Mouse (Mus musculus): Measurements from ENCODE around the gene Prg2. TPM values are rescaled to one million over a fixed set of nuclear protein-coding genes. Genes with fewer than 3 reads are reported as not detected.

The Prg2 gene
- polyA plus RNA-seq, 1 experiment from 2014 or later: not detected

GRCm38 (mm10) chr2:85004341-85004740, 24.1 kb downstream of the Prg2 start:
- POLR2A ChIA-PET: no interaction called here
- no peak for TF ChIP-seq CTCF (IDR thresholded peaks at IDR 0.05)
- H3K27me3 ChIP-seq: peaks cover 3% of the 10 kb centered on the region
- no peak for DNase-seq (ENCODE audit: low read depth, low spot score)
- CTCF ChIA-PET: interaction anchor here (1.2 kb wide), 1 partner anchor 48 kb away, joined by 3 read pairs; no protein-coding TSS in a partner anchor
- ATAC-seq: no peak
- in situ Hi-C loops (cut with MboI; ENCODE audit: low pct_unique_long_range_greater_than_20kb): no loop called here

GRCm38 (mm10) chr2:85006600-85006999, 26.3 kb downstream of the Prg2 start:
- in situ Hi-C loops (cut with MboI; ENCODE audit: low pct_unique_long_range_greater_than_20kb): no loop called here
- POLR2A ChIA-PET: no interaction called here
- ATAC-seq (no peak), DNase-seq (ENCODE audit: low read depth, low spot score) (no peak)
- CTCF ChIA-PET: interaction anchor here (1.0 to 2.9 kb wide), 7 partner anchors 9 to 175 kb away, joined by 3 to 14 read pairs (median 3); no protein-coding TSS in a partner anchor
- no peak for TF ChIP-seq CTCF (IDR thresholded peaks at IDR 0.05)
- H3K27me3 ChIP-seq: peaks cover 9% of the 10 kb centered on the region

- ChIA-PET CTCF (interaction anchor here (1.2 to 2.9 kb wide), 9 partner anchors 11 to 176 kb away, joined by 3 to 14 read pairs (median 4); no protein-coding TSS in a partner anchor), POLR2A (no interaction called here)
- peaks cover 9% of the 10 kb centered on the region for H3K27me3 ChIP-seq
- in situ Hi-C loops (cut with MboI; ENCODE audit: low pct_unique_long_range_greater_than_20kb): no loop called here
- DNase-seq (ENCODE audit: low read depth, low spot score) (no peak), ATAC-seq (no peak)
- TF ChIP-seq CTCF (IDR thresholded peaks at IDR 0.05): peak; percentile 76
These were observed 27.5 kb downstream of the Prg2 start for GRCm38 (mm10) chr2:85007729-85008128.

GRCm38 (mm10) chr2:85009212-85009611, 29.0 kb downstream of the Prg2 start:
- POLR2A ChIA-PET: no interaction called here
- H3K27me3 ChIP-seq: peaks cover 9% of the 10 kb centered on the region
- no peak for TF ChIP-seq CTCF (IDR thresholded peaks at IDR 0.05)
- CTCF ChIA-PET: interaction anchor here (1.1 to 2.9 kb wide), 2 partner anchors 143 to 177 kb away, joined by 3 to 14 read pairs; no protein-coding TSS in a partner anchor
- DNase-seq (ENCODE audit: low read depth, low spot score): no peak
- no peak for ATAC-seq
- in situ Hi-C loops (cut with MboI; ENCODE audit: low pct_unique_long_range_greater_than_20kb): no loop called here

- DNase-seq (ENCODE audit: low read depth, low spot score): no peak
- peaks cover 22% of the 10 kb centered on the region for H3K27me3 ChIP-seq
- POLR2A ChIA-PET: interaction anchor here (1.0 kb wide), 1 partner anchor 51 kb away, joined by 3 read pairs; no protein-coding TSS in a partner anchor
- CTCF ChIA-PET: no interaction called here
- no peak for ATAC-seq
- no peak for TF ChIP-seq CTCF (IDR thresholded peaks at IDR 0.05)
- in situ Hi-C loops (cut with MboI; ENCODE audit: low pct_unique_long_range_greater_than_20kb): no loop called here
These were observed 31.8 kb downstream of the Prg2 start for GRCm38 (mm10) chr2:85011906-85012604.

DNA sequence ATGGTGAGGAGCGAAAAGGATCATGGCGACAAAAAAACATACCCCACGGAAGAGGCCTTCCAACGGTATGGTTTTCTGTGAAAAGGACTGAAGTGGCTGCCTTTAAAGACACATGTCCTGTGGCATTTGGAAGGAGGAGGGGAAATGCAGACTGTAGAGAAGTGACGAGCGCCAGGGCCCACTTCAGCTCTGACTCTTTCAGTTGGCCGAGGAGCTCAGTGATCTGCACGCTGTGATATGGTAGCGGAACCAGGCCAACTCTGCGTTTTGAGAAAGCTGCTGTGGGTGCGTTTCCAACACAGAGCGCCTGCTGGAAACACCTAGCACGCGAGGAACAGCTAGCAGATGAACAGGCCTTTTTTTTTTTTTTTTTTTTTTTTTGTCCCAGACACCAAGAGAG, 32.4 kb downstream of the Prg2 start:
- POLR2A ChIA-PET: no interaction called here
- CTCF ChIA-PET: no interaction called here
- DNase-seq (ENCODE audit: low read depth, low spot score): no peak
- no peak for ATAC-seq
- in situ Hi-C loops (cut with MboI; ENCODE audit: low pct_unique_long_range_greater_than_20kb): no loop called here
- H3K27me3 ChIP-seq: peaks cover 29% of the 10 kb centered on the region
- no peak for TF ChIP-seq CTCF (IDR thresholded peaks at IDR 0.05)

DNA sequence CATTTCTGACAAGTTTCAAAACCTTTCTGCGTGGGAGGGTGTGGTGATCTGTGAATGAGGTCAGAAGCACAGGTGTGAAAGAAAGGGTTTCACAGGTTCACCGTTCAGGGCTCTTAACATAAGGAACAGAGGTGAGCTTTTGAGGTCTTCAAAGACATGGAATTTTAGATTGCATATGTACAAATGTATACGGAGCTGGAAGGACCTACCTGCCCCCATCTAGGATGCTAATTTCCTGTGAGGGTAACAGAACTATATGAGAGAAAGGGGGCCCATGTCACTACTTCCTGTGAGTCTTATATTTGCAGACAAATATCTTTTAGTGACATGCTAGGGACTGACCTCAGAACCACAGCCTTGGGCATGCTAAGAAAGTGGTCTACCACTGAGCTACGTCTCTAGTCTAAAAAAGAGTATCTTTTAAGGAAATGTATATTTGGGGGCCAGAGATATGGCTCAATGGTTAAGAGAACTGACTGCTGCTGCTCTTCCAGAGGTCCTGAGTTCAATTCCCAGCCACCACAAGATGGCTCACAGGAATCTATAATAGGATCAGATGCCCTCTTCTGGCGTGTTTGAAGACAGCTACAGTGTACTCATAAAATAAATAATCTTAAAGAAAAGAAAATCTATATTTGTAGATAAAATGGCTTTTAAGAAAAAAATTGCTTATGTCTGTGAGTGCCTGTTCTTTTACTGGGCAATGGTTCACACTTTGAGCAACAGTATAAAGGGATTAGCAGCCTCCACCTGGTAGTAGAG, 33.7 kb downstream of the Prg2 start:
- POLR2A ChIA-PET: no interaction called here
- CTCF ChIA-PET: no interaction called here
- ATAC-seq: no peak
- no peak for DNase-seq (ENCODE audit: low read depth, low spot score)
- in situ Hi-C loops (cut with MboI; ENCODE audit: low pct_unique_long_range_greater_than_20kb): no loop called here
- peaks cover 28% of the 10 kb centered on the region for H3K27me3 ChIP-seq
- TF ChIP-seq CTCF (IDR thresholded peaks at IDR 0.05): no peak

DNA sequence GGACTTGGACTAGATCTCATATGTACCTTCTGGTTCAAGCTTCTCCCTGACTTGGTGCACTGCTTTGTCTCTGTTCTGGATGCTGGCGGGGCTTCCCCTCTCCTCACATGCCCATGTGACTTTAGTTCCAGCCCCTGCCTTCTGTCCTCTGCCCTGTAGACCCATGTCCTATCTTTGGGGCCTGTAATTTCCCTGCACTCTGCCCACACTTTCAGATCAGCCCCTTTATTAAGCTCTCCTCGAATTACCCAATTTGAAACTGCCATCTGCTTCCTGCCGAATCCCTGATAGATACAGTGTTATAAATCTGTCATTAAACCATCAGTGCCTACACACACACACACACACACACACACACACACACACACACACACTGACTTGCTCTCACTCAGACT, 34.3 kb downstream of the Prg2 start:
- peaks cover 27% of the 10 kb centered on the region for H3K27me3 ChIP-seq
- CTCF ChIA-PET: interaction anchor here (1.2 kb wide), 1 partner anchor 232 kb away, joined by 3 read pairs; no protein-coding TSS in a partner anchor
- ATAC-seq (no peak), DNase-seq (ENCODE audit: low read depth, low spot score) (no peak)
- in situ Hi-C loops (cut with MboI; ENCODE audit: low pct_unique_long_range_greater_than_20kb): no loop called here
- POLR2A ChIA-PET: no interaction called here
- TF ChIP-seq CTCF (IDR thresholded peaks at IDR 0.05): no peak

DNA sequence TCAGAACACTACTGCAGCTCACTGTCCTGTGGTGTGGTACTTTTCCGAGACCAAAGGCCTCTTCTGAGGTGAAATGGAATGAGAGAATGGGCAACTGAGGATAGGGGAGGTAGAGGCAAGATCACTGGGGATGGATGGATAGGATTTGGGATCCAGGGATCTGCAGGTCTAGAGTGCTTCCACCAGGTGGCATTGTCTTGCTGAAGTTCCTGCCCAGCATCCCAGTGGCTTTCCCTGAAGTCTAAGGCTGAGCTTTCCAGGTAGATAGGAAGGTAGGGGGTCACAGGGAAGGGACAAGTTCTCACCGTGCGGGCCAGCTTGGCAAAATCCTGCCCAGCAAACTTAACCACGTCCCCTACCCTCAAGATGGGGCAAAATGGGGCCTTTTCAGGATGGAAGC, 41.8 kb downstream of the Prg2 start:
- peaks cover 24% of the 10 kb centered on the region for H3K27me3 ChIP-seq
- DNase-seq (ENCODE audit: low read depth, low spot score) (no peak), ATAC-seq (peak; percentile 71)
- CTCF ChIA-PET: interaction anchor here (1.1 to 1.8 kb wide), 3 partner anchors 12 to 224 kb away, joined by 3 to 4 read pairs (median 4); no protein-coding TSS in a partner anchor
- in situ Hi-C loops (cut with MboI; ENCODE audit: low pct_unique_long_range_greater_than_20kb): loop anchor here (5.0 kb wide), 3 partner anchors 100 to 540 kb away; no protein-coding TSS in a partner anchor
- POLR2A ChIA-PET: no interaction called here
- TF ChIP-seq CTCF (IDR thresholded peaks at IDR 0.05): peak; percentile 72

DNA sequence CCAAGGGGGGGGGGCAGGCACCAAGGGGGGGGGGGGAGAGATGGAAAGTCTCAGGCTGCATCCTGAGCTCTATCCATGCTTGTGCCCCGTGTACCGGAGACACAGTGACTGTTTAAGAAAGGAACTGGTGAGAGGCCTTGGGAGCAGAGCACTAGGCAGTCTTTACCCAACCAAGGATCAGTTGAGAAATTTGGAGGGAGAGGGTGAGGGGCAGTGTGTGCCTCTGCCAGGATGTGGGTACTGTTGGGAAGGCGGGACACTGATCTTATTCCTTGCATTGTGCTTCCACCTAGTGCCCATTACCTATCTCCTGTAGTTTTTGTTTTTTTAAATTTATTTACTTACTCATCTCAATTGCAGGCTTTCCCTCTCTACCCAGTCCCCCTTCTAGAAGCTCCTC, 45.9 kb downstream of the Prg2 start:
- peaks cover 12% of the 10 kb centered on the region for H3K27me3 ChIP-seq
- no peak for DNase-seq (ENCODE audit: low read depth, low spot score)
- in situ Hi-C loops (cut with MboI; ENCODE audit: low pct_unique_long_range_greater_than_20kb): loop anchor here (25.0 kb wide), 1 partner anchor 564 kb away; no protein-coding TSS in a partner anchor
- no peak for TF ChIP-seq CTCF (IDR thresholded peaks at IDR 0.05)
- POLR2A ChIA-PET: no interaction called here
- CTCF ChIA-PET: no interaction called here
- ATAC-seq: no peak

- ATAC-seq (no peak), DNase-seq (ENCODE audit: low read depth, low spot score) (no peak)
- CTCF ChIA-PET: no interaction called here
- TF ChIP-seq CTCF (IDR thresholded peaks at IDR 0.05): no peak
- in situ Hi-C loops (cut with MboI; ENCODE audit: low pct_unique_long_range_greater_than_20kb): loop anchor here (25.0 kb wide), 1 partner anchor 565 kb away; no protein-coding TSS in a partner anchor
- H3K27me3 ChIP-seq: peaks cover 11% of the 10 kb centered on the region
- POLR2A ChIA-PET: interaction anchor here (1.0 kb wide), 1 partner anchor 9 kb away, joined by 4 read pairs; the partner anchor contains the start of gene Ssrp1
These were observed 47.0 kb downstream of the Prg2 start for GRCm38 (mm10) chr2:85027281-85027680.
